Mouse (Mus musculus) cerebellum, adult 9-11 months (tissue): ENCODE data around the gene Gm20388.
A peak's percentile ranks its signal among the peaks of the same experiment; 100 is the strongest.
"Not testable (repeated sequence)": the region's sequence is repeated elsewhere in the genome, so short reads cannot be mapped to it uniquely, and the experiment has no call there.

Experiments used
- DNase-seq: peaks from one replicate; pipeline ENCODE4 v3.0.0; 2022

Gene Gm20388

DNA sequence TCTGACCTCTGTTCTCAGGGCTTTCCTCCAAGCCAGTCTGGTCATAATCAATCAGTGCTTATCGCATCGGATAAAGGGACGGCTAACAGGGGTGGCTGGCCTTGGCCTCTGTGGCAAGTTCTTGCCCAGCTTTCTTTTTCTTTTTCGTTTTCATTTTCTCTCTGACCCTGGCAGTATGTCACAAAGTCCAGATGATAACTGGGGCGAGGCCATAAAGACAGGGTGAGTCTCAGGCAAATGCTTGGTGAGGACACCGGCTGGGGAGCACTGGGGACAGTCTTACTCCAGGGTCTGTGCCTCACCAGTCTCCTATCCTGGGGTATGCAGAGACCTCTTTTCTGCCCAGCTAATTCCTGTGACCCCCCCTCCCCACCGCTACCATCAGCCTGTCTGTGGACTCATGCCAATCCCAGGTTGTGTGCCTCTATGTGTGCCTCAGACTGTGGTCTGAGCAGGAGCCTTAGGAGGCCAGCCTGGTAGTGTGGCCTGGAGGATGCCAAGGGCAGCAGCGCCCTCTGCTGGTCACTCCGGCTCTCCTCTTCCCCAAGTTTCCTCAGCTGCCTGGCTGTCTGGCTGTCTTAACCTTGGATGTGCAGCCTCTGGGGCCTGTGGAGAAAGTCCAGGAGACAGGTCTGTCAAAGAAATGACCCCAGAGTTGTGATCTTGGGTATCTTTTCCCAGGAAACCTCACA is 885.4 kb downstream of the Gm20388 start:
- peak; percentile 34 for DNase-seq

DNA sequence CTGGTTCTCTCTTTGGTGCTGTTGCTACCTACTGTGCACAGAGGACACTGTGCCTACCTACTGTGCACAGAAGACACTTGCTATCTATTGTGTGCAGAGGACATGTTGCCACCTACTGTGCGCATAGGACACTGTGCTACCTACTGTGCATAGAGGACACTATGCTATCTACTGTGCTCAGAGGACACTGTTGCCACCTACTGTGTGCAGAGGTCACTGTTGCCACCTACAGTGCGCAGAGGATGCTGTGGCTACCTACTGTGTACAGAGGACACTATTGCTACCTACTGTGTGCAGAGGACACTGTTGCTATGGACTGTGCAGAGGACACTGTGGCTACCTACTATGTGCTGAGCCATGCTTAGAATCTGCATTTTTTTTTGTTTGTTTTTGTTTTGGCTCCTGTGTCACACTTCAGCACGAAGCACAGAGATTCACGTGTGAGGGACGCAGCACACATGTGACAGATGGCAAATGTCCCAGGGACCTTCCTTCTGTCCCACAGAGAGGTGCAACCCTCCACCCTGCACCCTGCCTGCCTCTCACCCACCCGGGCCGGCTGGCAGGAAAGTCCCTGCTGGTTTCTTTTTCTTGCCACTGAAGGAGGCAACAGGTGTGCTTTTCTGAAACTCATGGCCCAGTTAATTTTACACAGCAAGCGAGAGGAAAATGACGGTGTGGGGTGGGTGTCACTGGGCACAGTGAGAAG is 886.5 kb downstream of the Gm20388 start:
- no peak for DNase-seq

DNA sequence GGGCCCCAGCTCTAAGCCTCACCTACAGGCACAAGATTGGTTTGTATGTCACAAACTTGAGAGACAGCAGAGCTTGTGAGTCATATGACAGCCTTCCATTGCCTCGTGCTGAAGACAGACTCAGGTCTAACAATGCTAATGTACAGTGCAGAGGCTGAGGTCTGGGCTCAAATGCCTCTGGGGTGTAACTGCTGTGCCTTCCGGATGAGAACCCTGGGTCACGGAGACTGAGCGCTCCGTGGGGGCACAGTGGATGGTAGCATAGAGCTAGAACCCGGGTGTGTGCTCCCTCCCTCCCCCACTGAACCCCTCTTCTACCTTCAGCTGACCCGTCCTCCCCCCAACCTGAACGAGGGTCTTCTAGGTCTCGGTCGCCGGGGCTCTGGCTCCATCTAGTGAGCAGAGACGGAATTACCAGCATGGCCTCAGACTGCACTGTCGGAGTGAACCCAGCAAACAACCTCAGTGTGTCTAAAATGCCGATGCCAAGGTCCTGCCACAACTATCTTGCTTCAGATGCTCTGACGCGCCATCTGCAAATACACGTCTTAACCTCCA is 889.7 kb downstream of the Gm20388 start:
- no peak for DNase-seq

DNA sequence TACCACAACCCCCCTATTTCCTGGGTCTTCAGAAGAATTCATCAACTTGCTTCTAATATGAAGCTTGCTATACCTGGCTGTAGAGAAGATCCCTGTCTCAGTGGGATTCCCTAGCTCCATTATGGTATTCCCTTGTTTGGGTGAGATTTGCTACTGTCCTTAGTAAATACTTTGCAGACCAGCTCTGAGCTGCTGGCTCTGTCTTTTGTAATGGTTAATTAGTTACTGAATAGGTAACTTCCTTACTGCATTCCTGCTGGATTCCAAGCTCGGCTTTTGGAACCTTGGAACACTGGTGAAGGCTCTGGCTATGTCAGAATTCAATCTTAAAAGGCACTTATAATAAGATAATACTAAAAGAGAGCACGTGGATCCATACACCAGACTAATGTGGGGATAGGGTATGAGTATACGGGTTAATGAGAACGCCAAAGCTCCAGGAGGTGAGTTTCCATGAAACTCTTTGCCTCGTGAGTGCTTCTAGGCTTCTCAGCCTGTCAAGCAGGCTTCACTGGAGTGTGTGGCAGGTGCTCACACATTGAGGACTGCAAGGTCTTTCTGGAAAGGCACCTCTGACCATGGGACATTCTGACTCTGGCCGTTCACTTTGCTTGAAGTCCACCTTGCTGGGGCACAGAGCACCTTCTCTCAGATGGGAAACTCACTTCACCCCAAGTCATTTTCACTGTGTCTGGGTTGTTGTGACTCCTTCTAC is 893.2 kb downstream of the Gm20388 start:
- DNase-seq, result not testable (repeated sequence)

DNA sequence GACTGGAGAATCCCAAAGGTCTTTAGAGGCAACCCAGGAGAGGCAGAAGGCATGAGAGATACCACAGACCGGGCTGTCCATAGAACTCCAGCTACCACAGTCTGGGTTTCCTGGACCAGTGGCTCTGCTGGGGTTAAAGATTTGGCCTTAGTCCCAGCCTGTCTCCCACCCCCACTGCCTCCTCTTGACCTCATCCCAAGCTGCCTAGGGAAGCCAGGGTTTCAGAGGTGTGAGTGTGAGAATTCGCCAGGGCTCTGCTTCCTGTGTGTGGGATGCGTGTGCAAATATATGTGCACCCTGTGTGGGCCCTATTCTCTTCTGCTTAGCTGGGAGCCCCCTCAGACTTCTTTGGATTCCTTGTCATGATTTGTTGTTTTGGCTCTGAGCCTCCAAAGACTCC is 894.1 kb downstream of the Gm20388 start:
- no peak for DNase-seq

DNA sequence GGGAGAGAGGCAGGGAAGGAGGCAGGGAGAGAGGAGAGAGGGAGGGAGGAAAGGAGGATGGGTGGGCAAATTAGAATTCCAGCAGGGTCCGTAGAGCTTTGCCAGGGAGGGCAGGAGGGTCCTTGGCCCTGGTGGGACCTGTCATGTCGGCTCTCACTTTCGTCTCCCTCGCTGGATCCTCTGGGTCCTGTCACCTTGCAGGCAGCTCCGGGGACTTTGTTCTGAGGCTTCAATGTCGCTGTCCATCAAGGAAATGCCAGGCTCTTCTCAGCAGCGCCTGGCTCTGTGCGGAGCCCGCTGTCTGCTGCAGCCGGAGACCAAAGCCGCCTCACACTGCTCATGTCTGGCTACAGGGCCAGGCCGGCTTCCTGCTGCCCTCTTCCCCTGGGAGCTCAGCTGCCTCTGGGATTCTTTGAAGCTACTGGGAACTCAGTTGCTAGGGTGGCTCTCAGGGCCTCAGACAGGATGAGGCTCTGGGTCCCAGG is 896.2 kb downstream of the Gm20388 start:
- DNase-seq, result no peak

DNA sequence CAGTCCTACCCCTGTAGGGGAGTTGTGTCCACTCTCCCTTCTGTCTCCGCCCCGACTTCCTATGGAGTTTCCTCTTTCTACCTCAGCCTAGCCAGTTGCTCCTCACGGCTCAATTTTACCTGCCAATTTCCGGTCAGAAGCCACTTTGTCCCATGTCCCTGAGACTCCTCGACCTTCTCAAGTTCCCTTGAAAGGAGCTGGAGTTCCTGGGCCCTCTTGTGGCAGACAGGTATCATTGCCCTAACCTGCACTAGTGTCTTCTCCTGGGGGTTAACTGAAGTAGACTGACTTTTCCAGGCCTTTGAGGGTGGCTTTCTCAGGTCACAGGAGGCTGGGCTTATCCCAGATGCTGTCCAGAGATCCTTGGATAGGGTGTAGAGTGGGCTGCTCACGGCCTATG is 897.1 kb downstream of the Gm20388 start:
- DNase-seq, result no peak

DNA sequence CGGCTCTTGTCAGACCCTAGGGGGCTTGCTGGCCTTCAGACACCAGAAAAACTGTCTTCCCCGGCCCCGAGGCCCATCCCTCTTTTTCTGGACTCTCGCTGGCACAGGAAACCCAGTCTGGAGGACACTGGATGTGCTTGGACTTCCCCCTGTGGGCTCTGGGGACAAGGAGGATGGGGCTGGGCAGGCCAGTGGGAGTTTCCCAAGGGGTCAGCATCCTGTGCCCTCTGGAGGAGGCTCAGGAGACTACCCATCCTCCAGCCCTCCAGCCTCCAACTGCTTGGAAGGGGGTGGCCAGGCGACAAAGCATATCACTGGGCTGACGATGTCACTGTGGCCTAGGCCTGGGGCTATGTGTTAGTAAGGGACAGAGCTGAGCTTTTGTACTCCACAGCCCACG is 898.4 kb downstream of the Gm20388 start:
- no peak for DNase-seq

DNA sequence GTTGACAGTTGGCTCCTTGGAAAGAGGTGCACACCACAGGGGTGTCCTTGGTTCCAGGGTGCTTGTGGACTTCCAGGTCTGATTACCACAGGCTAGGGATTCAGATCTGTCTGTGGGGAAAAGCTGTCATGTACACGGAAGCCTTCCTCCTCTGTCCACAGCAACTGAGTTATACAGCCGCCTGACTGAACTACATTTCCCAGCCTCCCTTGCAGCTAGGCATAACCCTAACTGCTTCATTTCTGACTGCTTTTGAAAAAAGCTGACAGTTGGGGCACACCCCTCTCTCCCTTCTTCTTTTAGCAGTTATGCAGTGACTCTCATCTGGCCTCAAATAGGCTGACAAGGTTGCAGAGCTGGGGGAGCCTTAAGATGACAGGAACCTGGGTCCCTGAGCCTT is 901.3 kb downstream of the Gm20388 start:
- no peak for DNase-seq

DNA sequence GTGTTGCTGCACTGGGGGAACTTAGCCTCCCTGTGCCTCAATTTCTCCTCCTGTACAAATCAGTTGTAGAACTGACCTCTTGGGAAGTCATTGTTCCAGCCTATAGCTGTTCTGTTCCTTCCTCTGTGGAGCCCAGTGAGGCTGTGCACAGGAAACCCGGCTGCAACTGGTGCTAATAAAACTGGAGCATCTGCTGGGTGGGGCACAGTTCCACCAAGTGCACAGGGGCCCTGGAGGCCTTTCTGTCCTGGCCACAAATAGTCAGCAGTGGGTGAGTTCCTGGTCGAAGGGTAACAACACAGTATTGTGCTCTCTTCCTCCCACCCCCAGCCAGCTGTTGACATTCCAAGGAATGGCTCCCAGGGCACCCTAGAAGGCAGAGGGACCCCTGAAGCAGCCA is 902.4 kb downstream of the Gm20388 start:
- DNase-seq, result no peak

DNA sequence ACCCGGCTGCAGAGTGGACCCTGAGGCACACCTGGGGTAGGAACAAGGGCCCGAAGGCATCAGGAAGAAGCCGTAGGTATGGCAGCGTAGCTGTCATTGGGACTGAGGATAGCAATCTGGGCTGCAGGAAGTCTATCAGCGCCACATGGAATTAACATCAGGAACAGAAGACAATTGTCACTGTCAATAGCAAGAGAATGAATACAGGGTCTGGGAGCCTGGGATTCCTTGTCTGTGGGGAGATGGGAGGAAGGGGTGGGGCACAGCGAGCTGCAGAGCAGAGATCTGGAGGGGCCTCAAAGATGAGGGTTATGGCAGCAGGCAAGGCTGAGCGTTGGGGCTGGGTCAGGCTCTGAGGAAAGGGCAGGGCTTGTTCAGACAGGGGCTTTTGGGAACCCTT is 903.2 kb downstream of the Gm20388 start:
- DNase-seq, result no peak

DNA sequence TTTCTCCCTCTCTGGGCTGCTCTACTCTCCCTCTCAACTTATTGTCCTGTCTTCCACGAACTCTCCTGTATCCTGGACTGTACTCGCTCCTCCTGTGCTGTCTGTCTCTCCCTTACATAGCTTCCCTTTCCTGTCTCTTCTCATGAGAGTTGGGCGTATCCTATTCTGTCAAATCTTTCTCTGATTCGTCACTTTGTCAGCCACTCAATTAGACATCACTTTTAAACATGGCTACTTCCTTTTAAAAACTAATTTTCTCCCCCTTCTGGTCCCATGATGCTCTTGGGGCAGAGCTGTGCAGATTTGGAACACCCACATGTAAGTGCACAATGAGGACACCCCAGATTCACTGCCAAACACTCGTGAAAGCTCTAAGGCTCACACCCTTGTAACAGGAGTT is 905.7 kb downstream of the Gm20388 start:
- no peak for DNase-seq

DNA sequence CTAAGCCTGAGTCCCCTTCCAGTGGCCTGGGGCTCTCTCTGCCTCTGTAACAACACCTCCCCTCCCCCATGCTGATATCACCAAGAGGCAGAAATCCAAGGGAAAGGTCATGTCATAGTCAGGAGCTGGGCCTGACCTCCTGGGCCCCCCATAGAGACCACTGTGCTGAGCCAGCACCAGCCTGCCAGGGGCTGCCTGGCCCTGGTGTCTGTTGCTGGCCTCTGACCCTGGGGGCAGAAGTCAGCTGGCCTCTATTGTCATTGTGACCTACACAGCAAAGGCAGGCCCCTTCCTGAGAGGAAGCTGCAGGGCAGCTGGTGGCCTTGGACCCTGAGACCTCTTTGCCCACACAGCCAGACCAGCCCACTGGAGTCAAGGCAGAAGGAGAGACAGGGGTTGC is 909.3 kb downstream of the Gm20388 start:
- DNase-seq, result no peak

DNA sequence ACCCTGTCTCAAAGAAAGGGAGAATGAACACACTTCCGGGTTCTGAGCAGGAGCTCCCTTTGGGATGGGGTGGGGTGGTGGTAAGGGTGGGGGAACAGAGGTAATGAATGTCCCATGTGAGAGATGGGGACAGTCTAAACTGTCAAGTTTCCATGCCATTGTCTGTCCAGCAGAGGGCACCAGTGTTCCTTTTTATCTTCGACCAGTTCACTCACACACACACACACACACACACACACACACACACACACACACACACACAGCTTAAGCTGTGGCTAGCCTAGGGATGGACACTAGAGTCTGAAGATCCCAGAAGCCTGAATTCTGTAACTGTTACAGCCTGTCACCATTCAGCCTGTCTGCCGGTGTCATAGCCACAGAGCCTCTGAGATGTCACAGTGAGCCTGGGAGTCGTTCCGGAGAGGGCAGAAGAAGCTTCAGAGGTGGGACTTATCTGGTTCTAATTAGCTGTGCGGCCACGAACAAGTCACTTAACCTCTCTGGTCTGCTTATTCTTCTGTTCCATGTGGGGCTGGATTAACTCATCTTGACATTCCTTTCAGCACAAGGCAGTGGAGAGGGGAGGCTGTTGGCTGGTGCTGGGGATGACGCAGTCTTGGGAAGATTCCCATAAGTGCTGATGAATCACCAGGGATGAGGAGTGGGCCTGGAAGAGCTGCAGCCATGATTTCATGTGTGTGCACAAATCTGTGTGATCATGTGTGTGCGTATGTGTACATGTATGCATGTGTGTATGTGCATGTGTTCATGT is 910.9 kb downstream of the Gm20388 start:
- no peak for DNase-seq

DNA sequence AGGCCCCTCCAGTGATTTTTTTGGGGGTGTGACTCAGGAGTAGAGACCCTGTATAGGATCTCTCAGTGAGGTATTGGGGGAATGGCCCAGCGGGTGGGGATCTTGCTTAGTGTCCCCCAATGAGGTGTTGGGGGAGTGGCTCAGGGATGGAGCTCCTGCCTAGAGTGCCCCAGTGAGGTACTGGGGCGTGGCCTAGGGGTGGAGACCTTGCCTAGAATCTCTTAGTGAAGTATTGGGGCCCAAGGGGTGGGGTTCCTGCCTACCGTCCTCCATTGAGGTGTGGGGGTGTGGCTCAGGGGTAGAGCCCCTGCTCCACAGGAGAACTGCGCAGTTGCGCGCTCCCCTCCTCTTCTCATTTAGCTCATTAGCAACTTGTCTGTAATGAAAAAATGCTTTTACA is 912.7 kb downstream of the Gm20388 start:
- DNase-seq, result no peak

DNA sequence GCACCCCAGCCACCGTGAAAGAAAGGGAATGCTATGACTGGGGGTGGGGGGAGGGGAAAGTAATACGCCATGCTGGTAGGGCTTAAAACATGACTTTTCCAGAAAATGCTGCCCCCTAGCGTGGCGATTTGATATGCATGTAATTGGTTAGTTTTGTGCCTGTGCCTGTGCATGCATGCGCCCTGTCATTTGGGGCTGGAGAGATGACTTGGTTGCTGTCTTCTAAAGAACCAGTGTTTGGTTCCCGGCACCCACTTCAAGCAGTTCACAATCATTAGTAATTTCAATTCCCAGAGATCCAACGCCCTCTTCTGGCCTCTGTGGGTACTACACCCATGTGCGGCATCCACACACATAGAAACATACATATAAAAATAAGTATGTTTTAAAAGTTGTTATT is 913.2 kb downstream of the Gm20388 start:
- no peak for DNase-seq

DNA sequence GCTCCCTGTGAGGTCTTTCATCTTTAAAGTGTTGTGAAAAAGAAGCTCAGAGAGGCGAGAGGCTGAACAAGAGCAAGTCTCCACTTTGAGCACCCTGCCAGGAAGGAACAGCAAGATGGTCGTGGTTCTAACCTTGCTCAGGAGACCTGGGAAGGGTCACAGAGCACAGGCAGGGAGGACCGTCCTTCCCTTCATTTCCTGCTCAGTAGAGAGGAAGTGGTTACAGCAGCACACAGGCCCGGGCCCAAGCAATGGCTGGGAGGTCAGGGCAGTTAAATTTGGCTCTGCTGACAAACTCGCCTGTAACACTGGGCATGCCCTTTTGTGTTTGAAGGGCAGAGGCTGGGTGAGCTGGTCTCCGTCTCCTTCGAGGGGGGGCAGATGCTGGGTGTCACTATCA is 914.0 kb downstream of the Gm20388 start:
- no peak for DNase-seq

DNA sequence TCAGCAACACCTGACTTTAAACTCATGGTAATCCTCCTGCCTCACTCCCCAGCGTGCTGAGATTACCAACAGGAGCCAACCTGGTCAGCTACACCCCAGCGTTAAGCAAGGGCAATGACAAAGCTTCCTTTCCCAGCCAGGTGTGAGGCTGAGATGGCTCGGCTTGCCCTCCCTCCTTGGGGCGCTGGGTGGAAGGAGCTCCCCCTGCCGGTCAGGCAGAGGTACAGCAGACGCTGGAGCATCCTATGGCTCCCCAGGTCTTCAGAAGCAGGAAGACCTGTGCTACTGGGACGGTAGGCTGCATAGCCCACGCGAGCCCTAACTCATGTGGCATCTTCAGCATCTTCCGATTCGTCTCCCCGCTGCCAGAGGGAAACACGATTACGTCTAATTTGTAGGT is 917.6 kb downstream of the Gm20388 start:
- DNase-seq, result no peak

DNA sequence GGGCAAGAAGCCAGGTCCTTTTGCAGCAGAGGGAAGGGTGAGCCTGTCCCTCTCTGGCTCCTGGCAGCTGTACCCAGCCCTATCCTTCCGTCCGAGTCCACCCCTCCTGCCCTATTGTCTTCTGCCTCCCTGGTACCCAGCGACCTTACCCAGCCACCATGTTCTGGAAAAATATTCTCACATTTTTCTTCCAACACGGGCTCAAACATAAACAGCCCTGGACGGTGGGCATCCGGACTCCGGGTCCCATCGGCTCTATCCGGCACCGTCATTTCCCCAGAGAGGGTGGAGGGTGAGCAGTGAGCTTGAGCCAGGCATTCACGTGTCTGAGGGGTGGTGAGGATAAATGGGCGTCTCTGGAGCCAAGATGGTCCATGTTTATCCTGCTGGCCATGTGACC is 920.0 kb downstream of the Gm20388 start:
- DNase-seq, result no peak

DNA sequence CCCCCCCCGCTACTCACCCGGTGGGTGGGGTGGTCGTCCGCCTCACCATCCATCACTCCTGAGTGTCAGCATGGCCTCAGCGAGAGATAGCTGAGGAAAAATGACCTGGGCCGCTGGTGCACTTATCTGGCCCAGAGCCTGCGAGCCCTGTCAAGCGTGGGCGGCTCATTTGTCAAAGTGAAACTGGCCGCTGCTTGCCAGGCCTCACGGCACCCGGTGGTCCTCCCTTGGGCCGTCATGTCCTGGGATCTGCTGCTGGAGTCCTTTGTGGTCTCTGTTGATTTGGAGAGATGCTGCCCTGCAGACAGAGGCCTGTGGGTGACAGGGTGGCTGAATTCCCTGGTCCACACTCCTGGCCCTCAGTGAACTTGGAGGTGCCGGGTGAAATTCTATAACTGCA is 921.4 kb downstream of the Gm20388 start:
- DNase-seq, result no peak

DNA sequence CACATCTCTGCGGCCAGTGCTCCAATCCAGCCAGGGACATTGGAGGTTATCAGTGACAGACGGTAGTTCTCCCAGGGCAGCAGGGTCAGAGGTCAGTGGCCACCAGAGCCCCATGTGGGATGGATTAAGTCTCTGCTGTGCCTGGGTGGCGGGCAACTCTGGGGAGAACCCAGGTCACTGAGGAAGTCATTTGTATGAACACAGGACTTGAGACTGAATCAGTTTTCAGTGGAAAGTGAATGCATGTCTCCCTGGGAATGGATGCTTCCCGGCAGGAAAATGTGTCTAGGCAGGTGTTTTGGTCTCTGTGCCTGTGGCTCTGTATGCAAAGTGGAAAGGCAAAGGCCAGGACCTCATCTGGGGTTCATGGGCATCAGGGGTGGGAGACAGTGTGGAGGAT is 922.6 kb downstream of the Gm20388 start:
- DNase-seq, result no peak

DNA sequence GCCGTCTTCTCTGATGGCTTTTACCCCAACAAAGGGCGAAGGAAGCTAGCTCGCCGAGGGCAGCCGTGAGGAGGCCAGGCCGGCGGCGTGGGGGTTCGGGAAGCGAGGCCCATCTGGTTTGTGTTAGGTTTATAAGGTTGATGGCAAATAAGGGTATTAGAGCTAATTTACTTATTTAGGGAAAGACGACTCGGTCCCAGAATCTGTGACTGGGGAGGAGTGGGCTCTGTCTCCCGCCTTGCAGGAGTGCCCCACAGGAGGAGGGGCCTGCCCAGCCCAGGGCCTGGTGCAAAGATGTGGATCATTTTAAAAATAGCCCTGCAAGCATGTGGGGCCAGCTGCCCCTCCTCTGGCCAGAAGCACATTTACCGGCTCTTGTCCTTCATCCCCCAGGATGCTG is 928.4 kb downstream of the Gm20388 start:
- no peak for DNase-seq

DNA sequence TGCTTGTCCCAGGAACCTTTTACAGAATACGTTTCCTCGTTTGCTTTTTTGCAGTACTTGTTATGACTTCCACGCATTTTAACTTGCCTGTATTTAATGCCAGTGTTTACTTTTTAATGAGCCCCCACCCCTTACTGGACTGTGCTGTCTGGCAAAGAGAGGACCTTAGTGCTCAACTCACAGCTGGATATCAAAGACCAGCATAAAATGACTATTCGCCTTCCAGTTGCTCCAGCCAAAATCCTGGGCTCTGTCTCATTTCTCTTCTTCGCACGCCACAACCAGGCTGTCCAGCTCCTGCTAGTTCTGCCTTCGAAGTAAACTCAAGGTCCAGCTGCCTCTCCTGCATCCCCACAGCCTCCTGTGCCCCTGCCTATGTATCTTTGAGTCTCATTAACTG is 932.4 kb downstream of the Gm20388 start:
- no peak for DNase-seq
